8 mouse cellular contexts compared by ENCODE assay signal in genomic region chr9:32542212-32543039, GRCm38 (mm10). TPM values are rescaled to one million over a fixed set of nuclear protein-coding genes. Genes with fewer than 3 reads are reported as not detected.
DNase-seq lines count a peak whose midpoint lies in the region; ATAC-seq and TF ChIP-seq lines count a peak whose summit lies in the region.

Gene Fli1 (minus strand): TSS chr9:32542861.

- peak within 1 kb of the TSS; percentile 89 for H3K27ac ChIP-seq in liver, adult 2 months (replicated peaks; ENCODE audit: insufficient read depth, low read depth, low read length)
- peak within 1 kb of the TSS; percentile 86; the same call in 1 of the 2 replicates for H3K27ac ChIP-seq in cortical plate, adult 2 months (ENCODE audit: insufficient read depth, low read length)
- peak within 1 kb of the TSS; percentile 91 for H3K27ac ChIP-seq in heart, embryonic 13.5 days (replicated peaks)
- H3K27ac ChIP-seq in midbrain, embryonic 13.5 days, result no peak within 1 kb of the TSS

- peak within 1 kb of the TSS; percentile 59 for H3K9ac ChIP-seq in liver, adult 2 months (ENCODE audit: low read depth, low read length)
- H3K9ac ChIP-seq in heart, embryonic 13.5 days, result peak within 1 kb of the TSS; percentile 95
- no peak within 1 kb of the TSS; the same call in 1 of the 2 replicates for H3K9ac ChIP-seq in midbrain, embryonic 13.5 days (replicated peaks)

- no peak for DNase-seq in liver, adult 2 months (ENCODE audit: extremely low read depth, low read depth, low spot score)
- DNase-seq in liver, result no peak
- peak; percentile 55 for DNase-seq in kidney, postnatal 10 days
- DNase-seq in left cerebral cortex, adult 8-10 months (ENCODE audit: low spot score in 2 of 2), result no peak
- no peak for DNase-seq in cerebellum, adult 18-20 months

- H3K4me1 ChIP-seq in liver, adult 2 months (ENCODE audit: control insufficient read depth, insufficient read depth, low read length), result 0 out of 2 replicates have a peak, but pooled peaks cover 5% of the 10 kb centered on the region
- H3K4me1 ChIP-seq in cortical plate, adult 2 months (ENCODE audit: control insufficient read depth, insufficient read depth, low read length), result no peaks in the 10 kb centered on the region
- H3K4me1 ChIP-seq in heart, embryonic 13.5 days, result peaks cover 65% of the 10 kb centered on the region
- peaks cover 49% of the 10 kb centered on the region for H3K4me1 ChIP-seq in midbrain, embryonic 13.5 days (replicated peaks)

- peak within 1 kb of the TSS; percentile 93 for H3K4me3 ChIP-seq in liver, adult 2 months (ENCODE audit: insufficient read depth, low read depth, low read length)
- H3K4me3 ChIP-seq in cortical plate, adult 2 months (ENCODE audit: insufficient read depth, low read length), result peak within 1 kb of the TSS; percentile 41
- H3K4me3 ChIP-seq in heart, embryonic 13.5 days, result peak within 1 kb of the TSS; percentile 86
- H3K4me3 ChIP-seq in midbrain, embryonic 13.5 days (replicated peaks), result peak within 1 kb of the TSS; percentile 51

- no peaks in the 10 kb centered on the region for H3K9me3 ChIP-seq in heart, embryonic 13.5 days
- no peaks in the 10 kb centered on the region for H3K9me3 ChIP-seq in midbrain, embryonic 13.5 days

- no peak for TF ChIP-seq POLR2A in liver, adult 2 months (IDR thresholded peaks at IDR 0.05; ENCODE audit: extremely low read depth, insufficient read depth, low read length)
- no peak for TF ChIP-seq POLR2A in cortical plate, adult 2 months (IDR thresholded peaks at IDR 0.05; ENCODE audit: extremely low read depth, insufficient read depth, low read length)

- peaks cover 2% of the 10 kb centered on the region; the same call in 1 of the 2 replicates for H3K79me2 ChIP-seq in liver, adult 2 months (ENCODE audit: control insufficient read depth, insufficient read depth, low read length)

- no peak for TF ChIP-seq CTCF in liver, adult 2 months (IDR thresholded peaks at IDR 0.05; ENCODE audit: low read depth, low read length)
- TF ChIP-seq CTCF in cortical plate, adult 2 months (IDR thresholded peaks at IDR 0.05; ENCODE audit: extremely low read depth, insufficient read depth, low read length), result no peak

- peaks cover 9% of the 10 kb centered on the region; the same call in 1 of the 2 replicates for H3K27me3 ChIP-seq in liver, adult 2 months (ENCODE audit: control insufficient read depth, insufficient read depth, low read length)
- peaks cover 80% of the 10 kb centered on the region for H3K27me3 ChIP-seq in heart, embryonic 13.5 days (replicated peaks)
- H3K27me3 ChIP-seq in midbrain, embryonic 13.5 days, result peaks cover 98% of the 10 kb centered on the region

- peak within 1 kb of the TSS; percentile 97 for H3K4me2 ChIP-seq in heart, embryonic 13.5 days
- peak within 1 kb of the TSS; percentile 99 for H3K4me2 ChIP-seq in midbrain, embryonic 13.5 days (replicated peaks)

- WGBS in liver, adult 2 months, result 2% methylated on average over 41 of the region's 41 CpGs
- WGBS in heart, embryonic 13.5 days, result 1% methylated on average over 41 of the region's 41 CpGs
- WGBS in midbrain, embryonic 13.5 days, result 0% methylated on average over 41 of the region's 41 CpGs

- ATAC-seq in heart, embryonic 13.5 days (ENCODE audit: extremely low read depth, insufficient number of reproducible peaks, low FRiP score, low TSS enrichment), result no peak
- ATAC-seq in midbrain, embryonic 13.5 days, result no peak

- no peaks in the 10 kb centered on the region for H3K36me3 ChIP-seq in liver, adult 2 months (ENCODE audit: control insufficient read depth, insufficient read depth, low read length)
- no peaks in the 10 kb centered on the region for H3K36me3 ChIP-seq in heart, embryonic 13.5 days
- H3K36me3 ChIP-seq in midbrain, embryonic 13.5 days, result no peaks in the 10 kb centered on the region

RNA-seq across cellular contexts. Expression of gene Fli1, which starts in this region (rescaled TPM):
- total RNA-seq in liver, adult 2 months (2014; rRNA removed), result 3.0 and 4.2 TPM in 2 replicates
- polyA plus RNA-seq in liver, adult 2 months (2012; rRNA removed), result 1.1 and 1.6 TPM in 2 replicates
- polyA plus RNA-seq in cortical plate, adult 2 months (2012; rRNA removed), result 3.0 and 3.7 TPM in 2 replicates
- 18.3 and 18.6 TPM in 2 replicates for polyA plus RNA-seq in heart, embryonic 13.5 days (2015; fragmentation: Nextera tagmentation; extraction: Ambion mirVana)
- 6.2 and 7.1 TPM in 2 replicates for polyA plus RNA-seq in midbrain, embryonic 13.5 days (2015; fragmentation: Nextera tagmentation; extraction: Ambion mirVana)
- 1 to 10 TPM; 4.2 to 7.7 (median 6.6) TPM for total RNA-seq in left cerebral cortex, adult 8-10 months (2022)

Comparison
In these comparisons a context has a peak if more than half of its experiments do, and no peak if none do; other contexts are left out.
1. H3K4me3 ChIP-seq: peak in every context shown above with its lines; median percentile 93 in liver, adult 2 months; 86 in heart, embryonic 13.5 days; 51 in midbrain, embryonic 13.5 days; 41 in cortical plate, adult 2 months.